Mouse (Mus musculus) MEL (cell line): ENCODE measurements around the gene Stom. TPM values are rescaled to one million over a fixed set of nuclear protein-coding genes. Genes with fewer than 3 reads are reported as not detected.
A peak's percentile ranks its signal among the peaks of the same experiment; 100 is the strongest.

Source experiments
- DNase-seq: peaks from one replicate; pipeline ENCODE4 v3.0.0; 2011; ENCODE audit warnings: low read depth, low spot score
- H3K27ac ChIP-seq: 2 replicates; pipeline ENCODE4 v1.5.1; 2012; ENCODE audit warnings: low read depth, mild to moderate bottlenecking, control low read depth, low read length, moderate library complexity; ENCODE audit not compliant: control insufficient read depth
- H3K27me3 ChIP-seq, 2 experiments: fragments of 150-350 bp in 1 of 2; sonication (generic) in 1 of 2; 2 replicates each; pipeline ENCODE4 v1.6.1; 2012; ENCODE audit warnings: low read length in 2 of 2, mild to moderate bottlenecking in 2 of 2, improper control_type of control experiment in 1 of 2, moderate library complexity in 1 of 2; ENCODE audit not compliant: insufficient read depth in 2 of 2, control insufficient read depth in 1 of 2
- H3K36me3 ChIP-seq, 2 experiments: 2 replicates each; pipeline ENCODE4 v1.6.1; 2012 to 2014; ENCODE audit warnings: low read length in 2 of 2, improper control_type of control experiment in 1 of 2, inconsistent platforms in 1 of 2, mild to moderate bottlenecking in 1 of 2; ENCODE audit not compliant: insufficient read depth in 2 of 2, control insufficient read depth in 1 of 2
- H3K4me1 ChIP-seq, 2 experiments: fragments of 150-350 bp in 1 of 2; sonication (generic) in 1 of 2; 2 replicates each; pipeline ENCODE4 v1.6.1; 2012; ENCODE audit warnings: low read length in 2 of 2, improper control_type of control experiment in 1 of 2, mild to moderate bottlenecking in 1 of 2; ENCODE audit not compliant: insufficient read depth in 2 of 2, control insufficient read depth in 1 of 2
- H3K4me3 ChIP-seq, 2 experiments: fragments of 150-350 bp in 1 of 2; sonication (generic) in 1 of 2; 2 replicates each; pipeline ENCODE4 v1.5.1; 2012; ENCODE audit warnings: low read depth in 2 of 2, low read length in 2 of 2, mild to moderate bottlenecking in 2 of 2, moderate library complexity in 2 of 2, control low read depth in 1 of 2, improper control_type of control experiment in 1 of 2; ENCODE audit not compliant: control insufficient read depth in 1 of 2, insufficient read depth in 1 of 2
- H3K79me2 ChIP-seq: 2 replicates; pipeline ENCODE4 v1.6.1; 2012; ENCODE audit warnings: mild to moderate bottlenecking, low read length, moderate library complexity; ENCODE audit not compliant: control insufficient read depth, poor library complexity, insufficient read depth
- H3K9ac ChIP-seq: 2 replicates; pipeline ENCODE4 v1.6.1; 2012; ENCODE audit warnings: low read depth, mild to moderate bottlenecking, control low read depth, low read length, moderate library complexity; ENCODE audit not compliant: control insufficient read depth, poor library complexity, severe bottlenecking
- H3K9me3 ChIP-seq: fragments of 150-350 bp; sonication (generic); replicated peaks from 2 replicates; pipeline ENCODE4 v1.6.1; 2012; ENCODE audit warnings: mild to moderate bottlenecking, low read length, improper control_type of control experiment, moderate library complexity; ENCODE audit not compliant: insufficient read depth
- CHD2 ChIP-seq: IDR thresholded peaks from 2 replicates; pipeline ENCODE4 v1.6.1; 2011; ENCODE audit warnings: low read length, improper control_type of control experiment
- CTCF ChIP-seq, 3 experiments: IDR thresholded peaks in 2 of 3; conservative IDR thresholded peaks in 1 of 3; 2 replicates each; pipeline ENCODE4 v1.5.1; 2011 to 2012; ENCODE audit warnings: low read length in 3 of 3, low read depth in 2 of 3, mild to moderate bottlenecking in 2 of 3, improper control_type of control experiment in 1 of 3, inconsistent platforms in 1 of 3, mixed read lengths in 1 of 3, moderate library complexity in 1 of 3; ENCODE audit not compliant: control insufficient read depth in 1 of 3, insufficient read depth in 1 of 3, poor library complexity in 1 of 3, severe bottlenecking in 1 of 3
- E2F4 ChIP-seq: IDR thresholded peaks from 2 replicates; pipeline ENCODE4 v1.6.1; 2011; ENCODE audit warnings: low read depth, low read length, improper control_type of control experiment, borderline replicate concordance
- ELF1 ChIP-seq: IDR thresholded peaks from 2 replicates; pipeline ENCODE4 v1.6.1; 2014; ENCODE audit warnings: low read depth, mild to moderate bottlenecking, inconsistent platforms, low read length, improper control_type of control experiment, moderate library complexity
- EP300 ChIP-seq, 2 experiments: IDR thresholded peaks; 2 replicates each; pipeline ENCODE4 v1.6.1; 2011; ENCODE audit warnings: improper control_type of control experiment in 2 of 2, low read length in 2 of 2, low read depth in 1 of 2, mild to moderate bottlenecking in 1 of 2
- ETS1 ChIP-seq: IDR thresholded peaks from 2 replicates; pipeline ENCODE4 v1.6.1; 2012; ENCODE audit warnings: low read depth, mild to moderate bottlenecking, inconsistent platforms, low read length, improper control_type of control experiment, moderate library complexity
- GABPA ChIP-seq: IDR thresholded peaks from 2 replicates; pipeline ENCODE4 v1.6.1; 2012; ENCODE audit warnings: low read depth, mild to moderate bottlenecking, inconsistent platforms, low read length, improper control_type of control experiment, moderate library complexity
- GATA1 ChIP-seq: IDR thresholded peaks from 2 replicates; pipeline ENCODE4 v1.6.1; 2011; ENCODE audit warnings: low read depth, low read length, improper control_type of control experiment
- HCFC1 ChIP-seq: IDR thresholded peaks from 2 replicates; pipeline ENCODE4 v1.6.1; 2012; ENCODE audit warnings: low read depth, mild to moderate bottlenecking, inconsistent platforms, low read length, improper control_type of control experiment, moderate library complexity
- JUND ChIP-seq: IDR thresholded peaks from 2 replicates; pipeline ENCODE4 v1.6.1; 2011; ENCODE audit warnings: low read depth, mild to moderate bottlenecking, improper control_type of control experiment, low read length
- KAT2A ChIP-seq: conservative IDR thresholded peaks from 2 replicates; pipeline ENCODE4 v1.6.1; 2012; ENCODE audit warnings: low read depth, low read length, improper control_type of control experiment, inconsistent platforms
- MAFK ChIP-seq: IDR thresholded peaks from 2 replicates; pipeline ENCODE4 v1.6.1; 2011; ENCODE audit warnings: low read depth, mild to moderate bottlenecking, low read length, improper control_type of control experiment, borderline replicate concordance
- MAZ ChIP-seq: IDR thresholded peaks from 2 replicates; pipeline ENCODE4 v1.6.1; 2012; ENCODE audit warnings: low read depth, mild to moderate bottlenecking, inconsistent platforms, low read length, improper control_type of control experiment
- MEF2A ChIP-seq: IDR thresholded peaks from 2 replicates; pipeline ENCODE4 v1.6.1; 2014; ENCODE audit warnings: low read depth, mild to moderate bottlenecking, inconsistent platforms, low read length, improper control_type of control experiment; ENCODE audit not compliant: poor library complexity, insufficient replicate concordance, severe bottlenecking; ENCODE audit errors: extremely low read depth
- MXI1 ChIP-seq: IDR thresholded peaks from 2 replicates; pipeline ENCODE4 v1.6.1; 2011; ENCODE audit warnings: mild to moderate bottlenecking, low read depth, low read length, improper control_type of control experiment
- MYB ChIP-seq: IDR thresholded peaks from 2 replicates; pipeline ENCODE4 v1.6.1; 2011; ENCODE audit warnings: mild to moderate bottlenecking, low read depth, low read length, improper control_type of control experiment
- MYC ChIP-seq: IDR thresholded peaks from 2 replicates; pipeline ENCODE4 v1.6.1; 2011; ENCODE audit warnings: low read depth, mild to moderate bottlenecking, low read length, improper control_type of control experiment, moderate library complexity
- NELFE ChIP-seq: IDR thresholded peaks from 2 replicates; pipeline ENCODE4 v1.6.1; 2011; ENCODE audit warnings: low read depth, low read length, improper control_type of control experiment
- NRF1 ChIP-seq: IDR thresholded peaks from 2 replicates; pipeline ENCODE4 v1.6.1; 2014; ENCODE audit warnings: low read depth, mild to moderate bottlenecking, inconsistent platforms, low read length, improper control_type of control experiment, moderate library complexity; ENCODE audit not compliant: poor library complexity, insufficient read depth, severe bottlenecking
- POLR2A ChIP-seq, 2 experiments: IDR thresholded peaks; 2 replicates each; pipeline ENCODE4 v1.6.1; 2011 to 2012; ENCODE audit warnings: low read length in 2 of 2, mild to moderate bottlenecking in 2 of 2, control low read depth in 1 of 2, improper control_type of control experiment in 1 of 2, low read depth in 1 of 2, moderate library complexity in 1 of 2; ENCODE audit not compliant: control insufficient read depth in 1 of 2, insufficient read depth in 1 of 2, poor library complexity in 1 of 2
- POLR2AphosphoS2 ChIP-seq: IDR thresholded peaks from 2 replicates; pipeline ENCODE4 v1.6.1; 2011; ENCODE audit warnings: low read length, improper control_type of control experiment
- POLR2AphosphoS5 ChIP-seq: IDR thresholded peaks from 2 replicates; pipeline ENCODE4 v1.6.1; 2012; ENCODE audit warnings: low read depth, borderline replicate concordance, mild to moderate bottlenecking, inconsistent platforms, low read length, moderate library complexity, mixed read lengths
- RAD21 ChIP-seq: IDR thresholded peaks from 2 replicates; pipeline ENCODE4 v1.6.1; 2011; ENCODE audit warnings: mild to moderate bottlenecking, low read depth, low read length, improper control_type of control experiment
- RCOR1 ChIP-seq: IDR thresholded peaks from 2 replicates; pipeline ENCODE4 v1.6.1; 2012; ENCODE audit warnings: low read depth, mild to moderate bottlenecking, inconsistent platforms, low read length, improper control_type of control experiment
- SIN3A ChIP-seq: IDR thresholded peaks from 2 replicates; pipeline ENCODE4 v1.6.1; 2012; ENCODE audit warnings: low read length, improper control_type of control experiment, inconsistent platforms
- SMC3 ChIP-seq: IDR thresholded peaks from 2 replicates; pipeline ENCODE4 v1.6.1; 2011; ENCODE audit warnings: low read depth, low read length, improper control_type of control experiment
- TAL1 ChIP-seq: IDR thresholded peaks from 2 replicates; pipeline ENCODE4 v1.6.1; 2012; ENCODE audit warnings: mild to moderate bottlenecking, inconsistent platforms, low read length, moderate library complexity, mixed read lengths
- TBP ChIP-seq: IDR thresholded peaks from 2 replicates; pipeline ENCODE4 v1.8.0; 2011; ENCODE audit warnings: low read depth, low read length, improper control_type of control experiment
- TCF12 ChIP-seq: IDR thresholded peaks from 2 replicates; pipeline ENCODE4 v1.6.1; 2014; ENCODE audit warnings: low read depth, mild to moderate bottlenecking, inconsistent platforms, low read length, improper control_type of control experiment, moderate library complexity
- UBTF ChIP-seq: IDR thresholded peaks from 2 replicates; pipeline ENCODE4 v1.6.1; 2012; ENCODE audit warnings: low read depth, mild to moderate bottlenecking, inconsistent platforms, low read length, improper control_type of control experiment, moderate library complexity, borderline replicate concordance; ENCODE audit not compliant: insufficient read depth
- USF2 ChIP-seq, 2 experiments: IDR thresholded peaks; 2 replicates each; pipeline ENCODE4 v1.6.1; 2011 to 2012; ENCODE audit warnings: improper control_type of control experiment in 2 of 2, low read length in 2 of 2, borderline replicate concordance in 1 of 2, inconsistent platforms in 1 of 2, low read depth in 1 of 2, mild to moderate bottlenecking in 1 of 2; ENCODE audit not compliant: insufficient read depth in 1 of 2
- ZC3H11A ChIP-seq: IDR thresholded peaks from 2 replicates; pipeline ENCODE4 v1.6.1; 2012; ENCODE audit warnings: low read depth, mild to moderate bottlenecking, inconsistent platforms, low read length, improper control_type of control experiment
- ZMIZ1 ChIP-seq: IDR thresholded peaks from 2 replicates; pipeline ENCODE4 v1.6.1; 2012; ENCODE audit warnings: low read depth, mild to moderate bottlenecking, inconsistent platforms, low read length, improper control_type of control experiment, moderate library complexity
- ZNF384 ChIP-seq: IDR thresholded peaks from 2 replicates; pipeline ENCODE4 v1.6.1; 2012; ENCODE audit warnings: low read depth, mild to moderate bottlenecking, inconsistent platforms, low read length, improper control_type of control experiment
- polyA plus RNA-seq, 2 experiments: library from polyadenylated mRNA; stranded (reverse) in 1 of 2; unstranded in 1 of 2; fragments of >175 nt in 1 of 2; fragments of >200 nt in 1 of 2; gene quantifications; 2 replicates each; pipeline versions ENCODE4 v1.2.1 to v1.2.4; 2012; ENCODE audit warnings: low replicate concordance in 2 of 2, low read depth in 1 of 2; ENCODE audit not compliant: insufficient read length in 2 of 2, insufficient read depth in 1 of 2, missing spikeins in 1 of 2
- total RNA-seq: library from RNA; depleted of rRNA; stranded (reverse); fragments of 300-350 nt; gene quantifications from 2 replicates; pipeline ENCODE4 v1.2.3, GENCODE M21; 2012; rRNA removed

Gene Stom
- total RNA-seq (27.2 and 49.4 TPM in 2 replicates), polyA plus RNA-seq (10 to 100 TPM in 1 of 2 experiments, not detected in 1; 28.0 TPM)

DNA sequence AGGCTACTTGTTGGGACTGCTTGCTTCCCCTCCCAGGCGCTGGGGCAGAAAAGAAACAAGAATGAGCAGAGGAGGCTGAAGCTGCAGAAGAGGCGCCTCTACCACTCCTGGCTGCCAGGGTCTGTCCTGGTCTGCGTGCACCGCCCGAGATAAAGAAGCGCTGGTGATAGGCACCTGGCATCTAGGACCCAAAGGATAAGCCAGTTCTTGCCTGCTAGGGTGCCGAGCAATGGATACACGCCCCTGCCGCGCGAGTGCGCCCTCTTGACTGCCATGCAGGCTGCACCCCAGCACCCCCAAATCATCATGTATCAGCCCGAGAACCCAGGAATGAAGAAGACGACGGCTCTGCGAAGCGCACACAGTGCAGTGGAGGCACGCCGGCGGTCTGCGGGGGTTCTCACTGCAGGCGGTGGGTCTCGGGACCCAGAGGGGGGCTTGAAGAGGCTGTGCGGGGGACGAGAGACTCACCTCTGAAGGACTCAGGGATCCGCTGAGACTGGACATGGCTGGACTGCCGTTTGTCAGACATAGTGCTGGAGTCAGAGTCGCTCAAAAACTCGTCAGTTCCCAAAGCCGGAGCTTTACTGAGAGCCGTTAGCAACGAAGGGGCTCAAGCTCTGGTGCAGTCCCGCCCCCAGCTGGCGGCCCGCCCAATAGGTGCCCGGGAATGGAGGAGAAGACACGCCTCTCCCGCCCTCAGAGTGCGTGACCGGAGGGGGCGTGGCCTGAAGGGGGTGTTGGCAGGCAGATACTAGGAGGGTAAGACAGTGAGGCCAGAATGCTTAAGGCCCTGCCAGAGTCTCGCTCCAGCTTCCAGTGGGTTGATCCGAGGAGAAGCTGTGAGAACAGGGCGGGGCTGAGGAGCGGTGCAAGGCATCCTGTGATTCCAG is at the start of gene Stom:
Stom (minus strand) TSS at position 589 of the 893 bp plus-strand sequence.
- no peaks in the 10 kb centered on the region for H3K27me3 ChIP-seq
- peak within 1 kb of the TSS; percentile 79 for H3K9ac ChIP-seq
- H3K27ac ChIP-seq: peak within 1 kb of the TSS; percentile 92
- peaks cover 8 to 16% of the 10 kb centered on the region in 2 experiments for H3K4me1 ChIP-seq
- H3K9me3 ChIP-seq: no peaks in the 10 kb centered on the region
- peaks cover 0 to 26% of the 10 kb centered on the region in 2 experiments; a peak in 2 of 4 replicates for H3K36me3 ChIP-seq
- H3K4me3 ChIP-seq: peak within 1 kb of the TSS; percentile 73 to 79
- H3K79me2 ChIP-seq: peaks cover 6% of the 10 kb centered on the region
- peak; percentile 99 for DNase-seq
- no peak for TF ChIP-seq GABPA
- TF ChIP-seq TBP: peak; percentile 75
- no peak for TF ChIP-seq MYB
- TF ChIP-seq KAT2A: no peak
- TF ChIP-seq RAD21: no peak
- no peak for TF ChIP-seq MAFK
- peak; percentile 93 for TF ChIP-seq TAL1
- no peak; the same call in 1 of the 2 replicates for TF ChIP-seq ZMIZ1
- TF ChIP-seq UBTF: peak; percentile 68; the same call in 1 of the 2 replicates
- peak; percentile 73 for TF ChIP-seq SIN3A
- TF ChIP-seq MAZ: no peak
- TF ChIP-seq HCFC1: 0 out of 2 replicates have a peak, but pooled peaks have one; percentile 5
- TF ChIP-seq MXI1: peak; percentile 41
- no peak for TF ChIP-seq E2F4
- TF ChIP-seq POLR2AphosphoS2: peak; percentile 84; the same call in 1 of the 2 replicates
- TF ChIP-seq ETS1: peak; percentile 62; the same call in 1 of the 2 replicates
- TF ChIP-seq ELF1: no peak
- TF ChIP-seq CTCF (IDR thresholded peaks at IDR 0.05 in 2 of 3, conservative IDR thresholded peaks at IDR 0.05 in 1 of 3; ENCODE audit: control insufficient read depth in 1 of 3, insufficient read depth in 1 of 3, low read depth in 2 of 3, low read length in 3 of 3, poor library complexity in 1 of 3, severe bottlenecking in 1 of 3): peak in 2 of 3 experiments; percentile 21 to 39; a peak in 4 of 6 replicates
- 0 out of 2 replicates have a peak, but pooled peaks have one; percentile 17 for TF ChIP-seq NRF1
- no peak for TF ChIP-seq CHD2
- TF ChIP-seq ZC3H11A: no peak
- TF ChIP-seq TCF12: peak; percentile 88
- TF ChIP-seq POLR2AphosphoS5: no peak; the same call in 1 of the 2 replicates
- no peak for TF ChIP-seq MEF2A
- TF ChIP-seq RCOR1: 0 out of 2 replicates have a peak, but pooled peaks have one; percentile 5
- peak; percentile 84 for TF ChIP-seq GATA1
- no peak for TF ChIP-seq ZNF384
- TF ChIP-seq JUND: no peak
- TF ChIP-seq USF2 (IDR thresholded peaks at IDR 0.05; ENCODE audit: borderline replicate concordance in 1 of 2, insufficient read depth in 1 of 2, low read depth in 1 of 2, low read length in 2 of 2): no peak
- peak; percentile 53; the same call in 1 of the 2 replicates for TF ChIP-seq MYC
- peak; percentile 35 to 93; a peak in 2 of 4 replicates for TF ChIP-seq POLR2A (IDR thresholded peaks at IDR 0.05; ENCODE audit: control insufficient read depth in 1 of 2, insufficient read depth in 1 of 2, low read depth in 1 of 2, low read length in 2 of 2, poor library complexity in 1 of 2)
- no peak for TF ChIP-seq SMC3
- peak; percentile 57 to 83; a peak in 3 of 4 replicates for TF ChIP-seq EP300 (IDR thresholded peaks at IDR 0.05; ENCODE audit: low read depth in 1 of 2, low read length in 2 of 2)
- peak; percentile 86 for TF ChIP-seq NELFE
